Mouse (Mus musculus): ENCODE data around the gene Hbb-bh2. TPM values are rescaled to one million over a fixed set of nuclear protein-coding genes. Genes with fewer than 3 reads are reported as not detected.

Gene Hbb-bh2
- total and polyA plus RNA-seq, 3 experiments = not detected

DNA sequence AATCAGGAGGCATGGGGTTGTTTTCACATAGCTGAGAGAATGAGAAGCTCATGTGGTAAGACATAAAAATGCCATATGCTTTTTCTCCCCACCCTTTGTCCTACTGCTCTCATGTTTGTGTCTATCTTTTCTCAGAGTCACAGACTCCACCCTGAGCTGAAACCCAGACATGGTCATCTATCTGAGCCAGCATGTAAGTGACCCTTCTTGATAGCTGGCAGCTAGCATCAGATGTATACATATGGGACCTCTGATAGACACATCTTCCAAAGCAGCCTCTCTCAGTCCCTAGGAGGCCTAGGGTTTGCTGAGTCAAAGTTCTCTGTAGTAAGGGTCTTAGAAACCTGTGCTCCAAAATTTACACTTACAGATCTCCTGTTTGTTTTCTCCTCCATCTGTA, 25.4 kb upstream of the Hbb-bh2 start:
- no peaks in the 10 kb centered on the region for H3K27me3 ChIP-seq (ENCODE audit: control insufficient read depth in 1 of 2, insufficient read depth in 2 of 2, low read length in 2 of 2)
- H3K36me3 ChIP-seq (ENCODE audit: control insufficient read depth in 1 of 2, insufficient read depth in 2 of 2, low read length in 2 of 2) = peaks cover 0 to 39% of the 10 kb centered on the region in 2 experiments; a peak in 2 of 4 replicates
- no peak overlapping the region for H3K4me3 ChIP-seq (ENCODE audit: control insufficient read depth in 1 of 2, insufficient read depth in 1 of 2, low read depth in 2 of 2, low read length in 2 of 2)
- no peak overlapping the region for H3K9ac ChIP-seq (ENCODE audit: control insufficient read depth, low read depth, low read length, poor library complexity, severe bottlenecking)
- H3K9me3 ChIP-seq (replicated peaks; ENCODE audit: insufficient read depth, low read length) = no peaks in the 10 kb centered on the region
- H3K79me2 ChIP-seq (ENCODE audit: control insufficient read depth, insufficient read depth, low read length, poor library complexity) = no peaks in the 10 kb centered on the region
- TF ChIP-seq KAT2A (conservative IDR thresholded peaks at IDR 0.05; ENCODE audit: low read depth, low read length) (no peak), CHD1 (IDR thresholded peaks at IDR 0.05; ENCODE audit: low read depth, low read length) (no peak), TCF12 (IDR thresholded peaks at IDR 0.05; ENCODE audit: low read depth, low read length) (peak; percentile 83), POLR2A (IDR thresholded peaks at IDR 0.05; ENCODE audit: control insufficient read depth in 1 of 2, insufficient read depth in 1 of 2, low read depth in 1 of 2, low read length in 2 of 2, poor library complexity in 1 of 2) (no peak), MEF2A (IDR thresholded peaks at IDR 0.05; ENCODE audit: extremely low read depth, insufficient replicate concordance, low read depth, low read length, poor library complexity, severe bottlenecking) (no peak), ELF1 (IDR thresholded peaks at IDR 0.05; ENCODE audit: low read depth, low read length) (no peak), GATA1 (IDR thresholded peaks at IDR 0.05; ENCODE audit: low read depth, low read length) (peak; percentile 72), MYC (IDR thresholded peaks at IDR 0.05; ENCODE audit: low read depth, low read length) (peak; percentile 31; the same call in 1 of the 2 replicates), ZNF384 (IDR thresholded peaks at IDR 0.05; ENCODE audit: low read depth, low read length) (no peak), HCFC1 (IDR thresholded peaks at IDR 0.05; ENCODE audit: low read depth, low read length) (no peak), SMC3 (IDR thresholded peaks at IDR 0.05; ENCODE audit: low read depth, low read length) (no peak), USF2 (IDR thresholded peaks at IDR 0.05; ENCODE audit: borderline replicate concordance in 1 of 2, insufficient read depth in 1 of 2, low read depth in 1 of 2, low read length in 2 of 2) (no peak), CHD2 (IDR thresholded peaks at IDR 0.05; ENCODE audit: low read length) (no peak), POLR2AphosphoS2 (IDR thresholded peaks at IDR 0.05; ENCODE audit: low read length) (no peak), SIN3A (IDR thresholded peaks at IDR 0.05; ENCODE audit: low read length) (no peak; the same call in 1 of the 2 replicates), JUND (IDR thresholded peaks at IDR 0.05; ENCODE audit: low read depth, low read length) (no peak), TAL1 (IDR thresholded peaks at IDR 0.05; ENCODE audit: low read length) (peak; percentile 75), MAFK (IDR thresholded peaks at IDR 0.05; ENCODE audit: borderline replicate concordance, low read depth, low read length) (no peak), MXI1 (IDR thresholded peaks at IDR 0.05; ENCODE audit: low read depth, low read length) (no peak), ETS1 (IDR thresholded peaks at IDR 0.05; ENCODE audit: low read depth, low read length) (peak; percentile 66; the same call in 1 of the 2 replicates), E2F4 (IDR thresholded peaks at IDR 0.05; ENCODE audit: borderline replicate concordance, low read depth, low read length) (no peak), EP300 (IDR thresholded peaks at IDR 0.05; ENCODE audit: low read depth in 1 of 2, low read length in 2 of 2) (peak; percentile 78 to 89), MAX (IDR thresholded peaks at IDR 0.05; ENCODE audit: low read length) (0 out of 2 replicates have a peak, but pooled peaks have one; percentile 25), MYB (IDR thresholded peaks at IDR 0.05; ENCODE audit: low read depth, low read length) (0 out of 2 replicates have a peak, but pooled peaks have one; percentile 51), RAD21 (IDR thresholded peaks at IDR 0.05; ENCODE audit: low read depth, low read length) (no peak), USF1 (IDR thresholded peaks at IDR 0.05; ENCODE audit: low read depth, low read length) (no peak), MAZ (IDR thresholded peaks at IDR 0.05; ENCODE audit: low read depth, low read length) (no peak), ZKSCAN1 (IDR thresholded peaks at IDR 0.05; ENCODE audit: low read depth, low read length) (no peak), NRF1 (IDR thresholded peaks at IDR 0.05; ENCODE audit: insufficient read depth, low read depth, low read length, poor library complexity, severe bottlenecking) (no peak), BHLHE40 (IDR thresholded peaks at IDR 0.05; ENCODE audit: borderline replicate concordance, low read depth, low read length) (no peak), ZMIZ1 (IDR thresholded peaks at IDR 0.05; ENCODE audit: low read depth, low read length) (no peak)
- DNase-seq (ENCODE audit: low read depth, low spot score) = peak; percentile 58
- H3K4me1 ChIP-seq (ENCODE audit: control insufficient read depth in 1 of 2, insufficient read depth in 2 of 2, low read length in 2 of 2) = peaks cover 18 to 27% of the 10 kb centered on the region in 2 experiments
- peak overlapping the region; percentile 65 for H3K27ac ChIP-seq (ENCODE audit: control insufficient read depth, low read depth, low read length)

Measured in MEL (cell line).